Mouse (Mus musculus): ENCODE measurements around the gene Hist1h3i.

DNA sequence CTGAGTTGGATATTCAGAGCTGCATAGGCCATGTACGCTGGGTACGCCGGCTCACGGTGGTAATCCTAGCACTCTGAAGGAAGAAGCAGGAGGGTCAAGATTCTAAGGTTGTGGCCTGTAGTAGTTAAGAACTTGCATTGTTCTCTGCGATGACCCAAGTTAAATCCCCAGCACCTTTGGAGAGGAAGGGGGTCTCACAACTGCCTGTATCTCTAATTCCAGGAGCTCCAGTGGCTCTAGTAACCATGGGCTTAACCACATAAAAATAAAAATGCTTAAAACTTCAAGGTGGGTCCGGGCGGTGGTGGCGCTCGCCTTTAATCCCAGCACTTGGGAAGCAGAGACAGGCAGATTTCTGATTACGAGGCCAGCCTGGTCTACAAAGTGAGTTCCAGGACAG lies 47.2 kb upstream of the Hist1h3i start:
- TF ChIP-seq CTCF (IDR thresholded peaks at IDR 0.05), result no peak
- TF ChIP-seq EP300 (IDR thresholded peaks at IDR 0.05), result no peak
